Mouse (Mus musculus) CH12.LX (cell line): Measurements from ENCODE around the gene Lamc2.

Experiments
- CHD2 ChIP-seq: IDR thresholded peaks from 2 replicates; pipeline ENCODE4 v1.6.1; 2011; ENCODE audit warnings: low read length, improper control_type of control experiment
- CTCF ChIP-seq, 2 experiments: IDR thresholded peaks in 1 of 2; conservative IDR thresholded peaks in 1 of 2; 2 replicates each; pipeline ENCODE4 v1.5.1; 2011 to 2012; ENCODE audit warnings: low read depth in 2 of 2, low read length in 2 of 2, improper control_type of control experiment in 1 of 2, inconsistent platforms in 1 of 2, mild to moderate bottlenecking in 1 of 2, moderate library complexity in 1 of 2
- EP300 ChIP-seq: IDR thresholded peaks from 2 replicates; pipeline ENCODE4 v1.6.1; 2011; ENCODE audit warnings: low read length, improper control_type of control experiment
- MAX ChIP-seq: IDR thresholded peaks from 2 replicates; pipeline ENCODE4 v1.6.1; 2011; ENCODE audit warnings: low read length, improper control_type of control experiment
- MAZ ChIP-seq: IDR thresholded peaks from 2 replicates; pipeline ENCODE4 v1.6.1; 2012; ENCODE audit warnings: low read depth, mild to moderate bottlenecking, inconsistent platforms, low read length, improper control_type of control experiment, moderate library complexity
- MEF2A ChIP-seq: IDR thresholded peaks from 2 replicates; pipeline ENCODE4 v1.6.1; 2014; ENCODE audit warnings: low read depth, mild to moderate bottlenecking, inconsistent platforms, low read length, improper control_type of control experiment, borderline replicate concordance
- PAX5 ChIP-seq: IDR thresholded peaks from 2 replicates; pipeline ENCODE4 v1.6.1; 2012; ENCODE audit warnings: low read length, inconsistent platforms, mixed read lengths
- POLR2A ChIP-seq: IDR thresholded peaks from 2 replicates; pipeline ENCODE4 v1.6.1; 2011; ENCODE audit warnings: low read depth, mild to moderate bottlenecking, improper control_type of control experiment, low read length
- SMC3 ChIP-seq: IDR thresholded peaks from 2 replicates; pipeline ENCODE4 v1.6.1; 2011; ENCODE audit warnings: low read depth, low read length, improper control_type of control experiment
- TBP ChIP-seq: conservative IDR thresholded peaks from 2 replicates; pipeline ENCODE4 v1.6.1; 2011; ENCODE audit warnings: low read depth, low read length, improper control_type of control experiment
- USF1 ChIP-seq: IDR thresholded peaks from 2 replicates; pipeline ENCODE4 v1.6.1; 2014; ENCODE audit warnings: low read depth, mild to moderate bottlenecking, inconsistent platforms, low read length, improper control_type of control experiment
- ZC3H11A ChIP-seq: IDR thresholded peaks from 2 replicates; pipeline ENCODE4 v1.6.1; 2012; ENCODE audit warnings: low read depth, mild to moderate bottlenecking, inconsistent platforms, low read length, improper control_type of control experiment
- ZNF384 ChIP-seq: IDR thresholded peaks from 2 replicates; pipeline ENCODE4 v1.6.1; 2012; ENCODE audit warnings: low read depth, low read length, improper control_type of control experiment, inconsistent platforms

- no peak for TF ChIP-seq CTCF (conservative IDR thresholded peaks at IDR 0.05 in 1 of 2, IDR thresholded peaks at IDR 0.05 in 1 of 2; ENCODE audit: low read depth in 2 of 2, low read length in 2 of 2)
- no peak for TF ChIP-seq MAX
- TF ChIP-seq MAZ: no peak
- no peak for TF ChIP-seq POLR2A
- TF ChIP-seq EP300: no peak
- TF ChIP-seq USF1: no peak
- TF ChIP-seq PAX5: no peak
- no peak for TF ChIP-seq TBP
- TF ChIP-seq ZC3H11A: no peak
- no peak for TF ChIP-seq MEF2A
- TF ChIP-seq CHD2: no peak
- TF ChIP-seq ZNF384: no peak
- no peak for TF ChIP-seq SMC3
These were observed 29.1 kb downstream of the Lamc2 start for GRCm38 (mm10) chr1:153157021-153157623.
